Mouse (Mus musculus) forebrain, embryonic 15.5 days (tissue): Measurements from ENCODE around the gene Akr1b3. TPM values are rescaled to one million over a fixed set of nuclear protein-coding genes. Genes with fewer than 3 reads are reported as not detected.
"Not testable (repeated sequence)": the region's sequence is repeated elsewhere in the genome, so short reads cannot be mapped to it uniquely, and the experiment has no call there.

Source experiments
- ATAC-seq: fragments of 200-750 bp; cut with Nextera tagmentation; replicated peaks from 2 replicates; pipeline ENCODE4 v1.8.0; 2017; ENCODE audit warnings: mild to moderate bottlenecking, moderate TSS enrichment, moderate library complexity
- H3K27ac ChIP-seq: fragments of 300-500 bp; sonication (generic); replicated peaks from 2 replicates; pipeline ENCODE4 v1.5.1; 2015; ENCODE audit warnings: mild to moderate bottlenecking, inconsistent platforms
- H3K27me3 ChIP-seq: fragments of 300-500 bp; sonication (generic); 2 replicates; pipeline ENCODE4 v1.6.1; 2015; ENCODE audit warnings: inconsistent platforms
- H3K36me3 ChIP-seq: fragments of 300-500 bp; sonication (generic); 2 replicates; pipeline ENCODE4 v1.6.1; 2015; ENCODE audit warnings: mild to moderate bottlenecking, inconsistent platforms
- H3K4me1 ChIP-seq: fragments of 300-500 bp; sonication (generic); 2 replicates; pipeline ENCODE4 v1.6.1; 2015; ENCODE audit warnings: inconsistent platforms
- H3K4me2 ChIP-seq: fragments of 300-500 bp; sonication (generic); replicated peaks from 2 replicates; pipeline ENCODE4 v1.6.1; 2015; ENCODE audit warnings: mild to moderate bottlenecking, inconsistent platforms
- H3K4me3 ChIP-seq: fragments of 300-500 bp; sonication (generic); 2 replicates; pipeline ENCODE4 v1.5.1; 2015; ENCODE audit warnings: mild to moderate bottlenecking, inconsistent platforms
- H3K9ac ChIP-seq: fragments of 300-500 bp; sonication (generic); replicated peaks from 2 replicates; pipeline ENCODE4 v1.6.1; 2015; ENCODE audit warnings: mild to moderate bottlenecking, inconsistent platforms
- H3K9me3 ChIP-seq: fragments of 300-500 bp; sonication (generic); 2 replicates; pipeline ENCODE4 v1.6.1; 2016; ENCODE audit warnings: inconsistent platforms
- WGBS: fragments of 180-500 bp; shearing (Covaris S2); methylation state at CpG from one replicate; pipeline ENCODE4 v1.1.7; 2015; ENCODE audit warnings: mixed read lengths; 5-methylcytosine and 5-hydroxymethylcytosine counted together
- polyA plus RNA-seq: library from polyadenylated mRNA; unstranded; fragments of >200 nt; fragmentation: Nextera tagmentation; extraction: Ambion mirVana; gene quantifications from 2 replicates; pipeline ENCODE4 v1.2.1, GENCODE M21; 2015

The Akr1b3 gene
- polyA plus RNA-seq, 1 experiment from 2014 or later = 92.2 TPM

DNA sequence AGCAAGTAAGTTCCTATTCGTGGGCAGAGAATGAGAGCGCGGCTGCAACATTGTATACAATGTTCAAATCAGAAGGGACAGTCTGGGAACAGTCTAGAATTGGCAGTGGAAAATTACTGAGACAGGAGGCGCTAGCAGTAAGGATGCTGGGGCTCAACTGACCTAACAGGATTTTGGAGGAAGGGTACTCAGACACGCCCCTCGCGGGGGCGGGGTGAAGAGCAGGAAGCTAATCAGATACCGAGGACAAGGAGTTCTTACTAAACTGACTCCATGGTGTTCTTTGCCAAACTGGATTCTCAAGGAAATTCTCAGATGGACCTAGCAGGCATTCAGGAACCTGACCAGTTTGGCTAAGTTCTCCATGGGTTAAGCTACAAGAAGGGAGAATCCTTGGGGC is 27.7 kb upstream of the Akr1b3 start:
- Histone ChIP-seq H3K9ac (no peak overlapping the region), H3K27ac (no peak overlapping the region), H3K4me1 (no peaks in the 10 kb centered on the region), H3K4me2 (no peak overlapping the region), H3K27me3 (no peaks in the 10 kb centered on the region), H3K36me3 (no peaks in the 10 kb centered on the region), H3K9me3 (no peaks in the 10 kb centered on the region), H3K4me3 (no peak overlapping the region)
- 17% methylated on average over 9 of the region's 9 CpGs for WGBS
- no peak for ATAC-seq

DNA sequence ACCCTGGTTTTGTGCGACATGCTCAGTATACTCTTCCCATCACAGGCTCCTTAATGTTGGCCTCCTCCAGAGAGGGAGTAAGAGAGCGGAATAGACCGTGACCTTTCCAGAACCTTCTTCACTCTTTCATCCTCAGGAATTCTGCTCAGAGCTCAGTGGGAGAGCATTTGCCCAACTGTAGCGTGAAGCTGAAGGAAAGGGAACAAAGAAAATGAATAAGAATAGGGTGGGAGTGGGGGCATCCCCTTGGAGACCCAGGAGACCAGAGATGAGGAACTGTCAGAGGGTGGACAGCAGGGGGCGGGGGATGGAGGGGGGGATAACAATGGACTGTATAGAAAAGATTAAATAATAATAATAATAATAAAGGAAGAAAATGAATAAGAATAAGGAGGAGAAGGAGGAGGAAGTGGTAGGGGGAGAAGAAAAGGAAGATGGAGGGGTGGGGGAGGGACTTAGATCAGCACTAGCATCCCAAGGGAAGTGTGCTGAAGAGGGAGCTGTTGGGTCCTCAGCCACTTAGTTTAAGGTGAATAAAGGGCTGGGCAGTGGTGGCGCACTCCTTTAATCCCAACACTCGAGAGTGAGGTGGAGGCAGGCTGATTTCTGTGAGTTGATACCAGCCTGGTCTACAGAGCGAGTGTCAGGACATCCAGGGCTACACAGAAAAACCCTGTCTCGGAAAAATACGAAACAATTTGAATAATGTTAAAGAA is 27.0 kb upstream of the Akr1b3 start:
- WGBS = 45% methylated on average over 10 of the region's 10 CpGs
- H3K4me3 ChIP-seq = no peak overlapping the region
- H3K36me3 ChIP-seq = no peaks in the 10 kb centered on the region
- no peaks in the 10 kb centered on the region for H3K4me1 ChIP-seq
- H3K4me2 ChIP-seq = no peak overlapping the region
- H3K9ac ChIP-seq = no peak overlapping the region
- no peak for ATAC-seq
- no peak overlapping the region for H3K27ac ChIP-seq
- H3K27me3 ChIP-seq = no peaks in the 10 kb centered on the region
- no peaks in the 10 kb centered on the region for H3K9me3 ChIP-seq

DNA sequence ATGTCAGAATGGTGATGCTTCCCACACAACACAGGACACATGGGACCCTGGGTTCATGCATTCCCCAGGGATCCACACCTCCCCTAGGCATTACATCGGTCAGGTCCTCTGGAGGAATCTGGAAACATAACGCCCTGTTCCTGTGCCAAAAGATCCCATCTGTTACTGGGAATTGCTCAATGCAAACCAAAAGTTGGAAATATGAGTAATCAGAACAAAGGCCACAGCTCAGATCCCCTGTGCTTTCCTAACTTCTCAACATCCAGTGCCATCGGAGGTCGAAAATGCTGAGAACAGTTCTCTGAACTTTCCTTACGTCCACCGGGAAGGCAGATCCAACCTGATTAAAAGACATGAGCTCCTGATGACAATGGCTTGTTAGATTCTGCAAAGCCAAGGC is 26.1 kb upstream of the Akr1b3 start:
- no peaks in the 10 kb centered on the region for H3K4me1 ChIP-seq
- no peak for ATAC-seq
- H3K4me2 ChIP-seq = no peak overlapping the region
- H3K9me3 ChIP-seq = no peaks in the 10 kb centered on the region
- no peak overlapping the region for H3K4me3 ChIP-seq
- no peaks in the 10 kb centered on the region for H3K27me3 ChIP-seq
- no peaks in the 10 kb centered on the region for H3K36me3 ChIP-seq
- H3K27ac ChIP-seq = no peak overlapping the region
- 82% methylated on average over 6 of the region's 6 CpGs for WGBS
- no peak overlapping the region for H3K9ac ChIP-seq

DNA sequence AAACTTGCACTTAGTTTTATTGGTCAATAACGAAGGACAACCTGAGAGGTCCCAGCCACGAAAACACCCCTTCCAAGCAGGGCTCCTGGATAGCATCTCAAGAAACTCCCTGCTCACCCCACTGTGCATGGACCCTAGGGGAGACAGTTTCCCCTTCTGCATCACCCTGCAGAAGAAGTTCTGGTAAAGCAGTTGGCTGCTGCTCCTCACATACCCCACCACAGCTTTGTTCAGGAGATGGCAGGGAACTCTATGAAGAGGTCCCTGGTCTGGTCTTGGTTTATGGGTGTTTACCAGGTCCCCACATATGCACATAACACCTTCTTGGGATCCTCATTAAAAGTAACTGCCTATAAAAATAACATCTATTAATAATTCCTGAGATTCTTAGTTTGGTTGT is 25.2 kb upstream of the Akr1b3 start:
- Histone ChIP-seq H3K4me2 (no peak overlapping the region), H3K4me3 (no peak overlapping the region), H3K36me3 (no peaks in the 10 kb centered on the region), H3K9me3 (no peaks in the 10 kb centered on the region), H3K27me3 (no peaks in the 10 kb centered on the region), H3K4me1 (no peaks in the 10 kb centered on the region), H3K27ac (no peak overlapping the region), H3K9ac (no peak overlapping the region)
- no peak for ATAC-seq
- WGBS = 95% methylated on average over 2 of the region's 2 CpGs

DNA sequence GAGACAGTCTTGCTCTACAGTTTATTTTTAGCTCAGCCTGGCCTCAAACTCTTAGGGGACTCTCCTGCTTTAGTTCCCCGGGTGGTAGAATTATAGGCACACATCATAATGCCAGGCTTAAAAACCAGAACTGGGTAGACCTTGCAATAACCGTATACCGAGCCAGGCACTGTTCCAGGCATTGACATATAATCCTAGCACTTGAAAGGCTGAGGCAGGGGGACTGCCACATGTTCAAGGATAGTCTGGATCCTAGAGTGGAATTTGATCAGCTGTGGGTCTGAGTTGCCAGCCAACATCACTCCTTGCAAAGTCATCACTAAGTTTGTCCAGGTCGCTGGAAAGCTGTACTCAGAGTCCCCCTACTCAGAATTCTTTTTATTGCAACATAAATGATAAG is 24.7 kb upstream of the Akr1b3 start:
- H3K27ac ChIP-seq = no peak overlapping the region
- no peak overlapping the region for H3K9ac ChIP-seq
- H3K9me3 ChIP-seq = no peaks in the 10 kb centered on the region
- WGBS = 88% methylated on average over 4 of the region's 4 CpGs
- no peaks in the 10 kb centered on the region for H3K4me1 ChIP-seq
- H3K27me3 ChIP-seq = no peaks in the 10 kb centered on the region
- ATAC-seq = no peak
- H3K4me3 ChIP-seq = no peak overlapping the region
- no peaks in the 10 kb centered on the region for H3K36me3 ChIP-seq
- H3K4me2 ChIP-seq = no peak overlapping the region

DNA sequence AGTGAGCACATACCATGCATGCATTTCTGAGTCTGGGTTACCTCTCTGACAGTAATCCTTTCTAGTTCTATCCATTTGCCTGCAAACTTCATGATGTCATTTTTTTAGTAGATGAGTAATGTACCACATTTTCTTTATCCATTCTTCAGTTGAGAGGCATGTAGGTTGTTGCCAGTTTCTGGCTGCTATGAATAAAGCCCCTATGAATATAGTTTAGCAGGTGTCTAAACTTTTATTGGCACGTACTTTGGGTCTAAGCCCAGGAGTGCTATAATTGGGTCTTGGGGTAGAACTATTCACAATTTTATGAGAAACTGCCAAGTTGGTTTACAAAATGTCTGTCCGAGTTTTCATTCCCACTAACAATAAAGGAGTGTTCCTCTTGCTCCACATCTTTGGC is 20.5 kb upstream of the Akr1b3 start:
- Histone ChIP-seq H3K27ac (no peak overlapping the region), H3K27me3 (no peaks in the 10 kb centered on the region), H3K4me2 (no peak overlapping the region), H3K36me3 (no peaks in the 10 kb centered on the region), H3K4me3 (no peak overlapping the region), H3K4me1 (no peaks in the 10 kb centered on the region), H3K9me3 (no peaks in the 10 kb centered on the region), H3K9ac (no peak overlapping the region)
- ATAC-seq = no peak
- WGBS = 68% methylated on average over 2 of the region's 2 CpGs

DNA sequence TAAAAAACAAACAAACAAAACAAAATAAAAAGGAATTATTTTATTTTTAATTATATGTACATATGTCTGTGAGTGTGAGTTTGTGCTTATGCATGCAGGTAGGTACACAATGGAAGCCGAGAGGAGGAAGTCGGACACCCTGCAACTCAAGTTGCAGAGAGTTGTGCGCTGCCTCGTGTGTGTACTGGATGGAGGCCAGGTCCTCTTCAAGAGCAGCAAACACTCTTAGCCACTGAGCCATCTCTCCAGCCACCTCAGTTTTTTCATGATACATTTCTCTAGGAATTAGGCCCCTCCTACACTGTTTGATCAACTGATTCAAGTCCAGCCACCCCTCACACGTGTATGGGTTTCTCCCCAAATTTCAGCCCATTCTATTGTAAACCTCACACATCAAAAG is 17.4 kb upstream of the Akr1b3 start:
- ATAC-seq = no peak
- H3K27me3 ChIP-seq = no peaks in the 10 kb centered on the region
- no peaks in the 10 kb centered on the region for H3K4me1 ChIP-seq
- 85% methylated on average over 5 of the region's 5 CpGs for WGBS
- H3K4me2 ChIP-seq = no peak overlapping the region
- H3K9me3 ChIP-seq = no peaks in the 10 kb centered on the region
- no peak overlapping the region for H3K27ac ChIP-seq
- H3K36me3 ChIP-seq = no peaks in the 10 kb centered on the region
- no peak overlapping the region for H3K9ac ChIP-seq
- H3K4me3 ChIP-seq = no peak overlapping the region

DNA sequence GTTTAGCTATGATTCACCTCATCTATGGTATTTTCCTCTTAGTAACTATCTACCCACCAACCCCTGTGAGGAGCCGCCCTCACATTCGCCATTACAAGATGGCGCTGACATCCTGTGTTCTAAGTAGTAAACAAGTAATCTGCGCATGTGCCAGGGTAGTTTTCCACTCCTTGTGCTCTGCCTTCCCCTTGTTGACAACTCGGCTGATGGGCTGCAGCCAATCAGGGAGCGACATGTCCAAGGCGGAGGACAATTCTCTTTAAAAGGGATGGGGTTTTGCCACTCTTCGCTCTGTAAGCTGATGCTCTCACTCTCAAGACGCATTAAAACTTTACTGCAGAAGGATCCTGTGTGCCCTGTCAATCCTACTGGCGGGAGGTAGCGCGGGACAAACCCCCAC is 14.5 kb upstream of the Akr1b3 start:
- not testable (repeated sequence) for H3K4me1 ChIP-seq, H3K9ac ChIP-seq, H3K9me3 ChIP-seq, H3K4me3 ChIP-seq, H3K27me3 ChIP-seq, H3K4me2 ChIP-seq, H3K36me3 ChIP-seq, H3K27ac ChIP-seq, ATAC-seq
- WGBS = 88% methylated on average over 12 of the region's 12 CpGs

DNA sequence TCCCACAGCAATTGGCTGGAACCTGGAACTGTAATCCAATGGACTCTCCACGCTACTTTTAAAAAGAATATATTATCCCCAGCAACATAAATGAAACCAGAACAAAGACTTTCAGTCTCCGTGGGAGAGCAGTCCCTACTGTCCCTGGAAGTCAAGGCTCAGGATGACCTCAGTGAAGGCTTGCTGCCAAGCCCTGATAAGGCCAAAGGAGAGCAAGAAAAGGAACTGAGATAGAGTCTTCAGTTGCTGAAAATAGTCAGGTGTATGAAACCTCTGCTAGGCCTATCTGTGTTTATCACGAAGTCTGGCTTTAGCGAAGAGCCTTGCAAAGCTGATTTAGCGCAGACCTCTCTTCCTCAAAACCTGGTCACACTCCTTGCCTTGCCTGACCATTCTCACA is 14.1 kb upstream of the Akr1b3 start:
- H3K4me2 ChIP-seq = no peak overlapping the region
- H3K27ac ChIP-seq = no peak overlapping the region
- H3K9ac ChIP-seq = no peak overlapping the region
- H3K27me3 ChIP-seq = no peaks in the 10 kb centered on the region
- no peak for ATAC-seq
- no peaks in the 10 kb centered on the region for H3K9me3 ChIP-seq
- H3K4me3 ChIP-seq = no peak overlapping the region
- no peaks in the 10 kb centered on the region for H3K4me1 ChIP-seq
- 87% methylated on average over 5 of the region's 5 CpGs for WGBS
- no peaks in the 10 kb centered on the region for H3K36me3 ChIP-seq

DNA sequence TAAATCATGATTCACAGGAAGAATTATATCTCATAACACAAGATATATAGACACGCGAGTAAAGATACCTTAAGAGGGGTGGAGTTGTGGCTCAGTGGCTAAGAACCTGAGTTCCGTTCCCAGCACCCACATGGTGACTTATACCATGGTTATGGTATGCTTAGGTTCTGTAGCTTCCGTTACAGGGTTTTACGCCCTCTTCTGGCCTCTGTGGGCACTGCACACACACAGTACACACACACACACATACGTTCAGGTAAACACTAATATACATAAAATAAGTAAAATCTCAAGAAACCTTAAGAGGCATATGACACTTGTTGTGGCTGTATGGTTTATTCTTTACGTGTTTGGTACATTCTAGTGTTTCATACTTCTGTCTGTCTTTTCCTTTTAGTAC is 4.8 kb upstream of the Akr1b3 start:
- H3K9me3 ChIP-seq = no peaks in the 10 kb centered on the region
- H3K4me3 ChIP-seq = no peak overlapping the region
- no peak overlapping the region for H3K27ac ChIP-seq
- WGBS = 95% methylated on average over 7 of the region's 7 CpGs
- H3K9ac ChIP-seq = no peak overlapping the region
- ATAC-seq = no peak
- H3K36me3 ChIP-seq = no peaks in the 10 kb centered on the region
- no peak overlapping the region for H3K4me2 ChIP-seq
- H3K4me1 ChIP-seq = peaks cover 7% of the 10 kb centered on the region; the same call in 1 of the 2 replicates
- H3K27me3 ChIP-seq = no peaks in the 10 kb centered on the region

DNA sequence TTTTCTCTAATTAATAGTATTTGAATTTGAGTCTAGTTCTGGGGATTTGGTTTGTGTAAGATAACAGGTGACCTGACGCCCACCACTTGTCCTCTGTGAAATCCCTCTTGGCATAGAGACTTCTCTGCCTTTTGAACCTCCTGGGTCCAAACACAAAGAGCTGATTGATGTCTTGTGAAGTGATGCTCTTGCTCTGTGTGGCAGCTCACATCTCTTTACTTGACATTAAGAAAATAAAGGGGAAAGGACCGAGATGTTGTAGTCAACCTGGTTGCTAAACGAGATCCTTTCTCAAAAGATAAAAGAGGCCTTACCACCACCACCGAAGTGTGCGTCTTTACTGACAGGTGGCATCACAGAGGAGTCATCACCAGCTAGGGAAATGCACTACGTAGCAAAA is 1.4 kb upstream of the Akr1b3 start:
- no peaks in the 10 kb centered on the region for H3K27me3 ChIP-seq
- no peak overlapping the region for H3K9ac ChIP-seq
- no peak overlapping the region for H3K27ac ChIP-seq
- H3K36me3 ChIP-seq = no peaks in the 10 kb centered on the region
- H3K4me3 ChIP-seq = no peak overlapping the region
- ATAC-seq = no peak
- no peak overlapping the region for H3K4me2 ChIP-seq
- 70% methylated on average over 6 of the region's 6 CpGs for WGBS
- H3K9me3 ChIP-seq = no peaks in the 10 kb centered on the region
- peaks cover 17% of the 10 kb centered on the region; the same call in 1 of the 2 replicates for H3K4me1 ChIP-seq

DNA sequence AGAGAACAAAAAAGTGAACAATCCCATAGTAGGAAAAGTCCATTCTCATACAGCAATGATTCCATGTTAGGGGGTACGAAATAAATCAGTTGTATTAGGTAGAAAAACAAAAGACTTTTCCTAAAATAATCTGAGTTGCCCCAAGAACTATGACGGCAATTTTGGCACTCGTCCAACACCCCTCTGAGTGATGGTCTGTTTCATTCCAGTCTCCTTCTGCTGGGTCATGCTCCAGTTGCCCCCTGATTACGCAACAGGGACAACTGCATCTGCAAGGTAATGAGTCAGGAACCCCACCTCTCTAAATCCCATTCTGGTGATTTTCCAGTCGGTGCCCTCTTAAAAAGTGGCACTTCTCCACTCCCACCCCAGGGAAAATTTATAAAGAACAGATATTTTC is 894 bp upstream of the Akr1b3 start:
- H3K27me3 ChIP-seq = no peaks in the 10 kb centered on the region
- no peaks in the 10 kb centered on the region for H3K36me3 ChIP-seq
- 51% methylated on average over 5 of the region's 5 CpGs for WGBS
- no peak overlapping the region for H3K9ac ChIP-seq
- peak overlapping the region; percentile 89; the same call in 1 of the 2 replicates for H3K4me2 ChIP-seq
- no peak for ATAC-seq
- H3K4me3 ChIP-seq = no peak overlapping the region; the same call in 1 of the 2 replicates
- peaks cover 17% of the 10 kb centered on the region; the same call in 1 of the 2 replicates for H3K4me1 ChIP-seq
- no peaks in the 10 kb centered on the region for H3K9me3 ChIP-seq
- H3K27ac ChIP-seq = no peak overlapping the region

DNA sequence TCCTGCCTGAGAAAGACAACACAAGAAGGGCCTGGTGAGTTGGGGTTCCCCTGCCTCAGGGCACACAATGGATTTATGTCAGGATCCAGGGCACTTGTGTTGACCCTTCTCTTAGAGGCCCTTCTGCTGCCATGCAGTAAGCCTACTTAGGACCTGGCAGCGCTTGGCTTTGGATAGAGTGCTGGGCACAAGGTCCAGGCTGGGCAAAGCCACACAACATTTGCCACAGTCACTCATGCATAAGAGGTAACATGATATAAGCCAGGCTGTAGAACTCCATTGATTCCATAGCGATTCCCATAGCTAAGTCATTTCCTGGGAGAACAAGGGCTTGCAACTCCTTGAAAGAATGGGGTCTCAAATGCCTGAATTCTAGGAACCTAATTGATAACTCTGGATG is 3.4 kb downstream of the Akr1b3 start:
- Histone ChIP-seq H3K27ac (no peak overlapping the region), H3K9ac (no peak overlapping the region)
- no peak for ATAC-seq

More for the DNA sequence above, 3.4 kb downstream of the Akr1b3 start:
- 93% methylated on average over 2 of the region's 2 CpGs for WGBS
- no peak overlapping the region for H3K4me2 ChIP-seq
- H3K4me3 ChIP-seq = no peak overlapping the region
- H3K4me1 ChIP-seq = peaks cover 17% of the 10 kb centered on the region; the same call in 1 of the 2 replicates
- H3K27me3 ChIP-seq = no peaks in the 10 kb centered on the region
- peaks cover 10% of the 10 kb centered on the region; the same call in 1 of the 2 replicates for H3K36me3 ChIP-seq
- no peaks in the 10 kb centered on the region for H3K9me3 ChIP-seq
